Mouse (Mus musculus) frontal cortex, postnatal 25 days (tissue): Measurements from ENCODE around the gene Fancd2.

Experiments used
- DNase-seq, 2 experiments: peaks; one replicate each; pipeline ENCODE4 v3.0.0; 2022; ENCODE audit warnings: low spot score in 2 of 2

Gene Fancd2

DNA sequence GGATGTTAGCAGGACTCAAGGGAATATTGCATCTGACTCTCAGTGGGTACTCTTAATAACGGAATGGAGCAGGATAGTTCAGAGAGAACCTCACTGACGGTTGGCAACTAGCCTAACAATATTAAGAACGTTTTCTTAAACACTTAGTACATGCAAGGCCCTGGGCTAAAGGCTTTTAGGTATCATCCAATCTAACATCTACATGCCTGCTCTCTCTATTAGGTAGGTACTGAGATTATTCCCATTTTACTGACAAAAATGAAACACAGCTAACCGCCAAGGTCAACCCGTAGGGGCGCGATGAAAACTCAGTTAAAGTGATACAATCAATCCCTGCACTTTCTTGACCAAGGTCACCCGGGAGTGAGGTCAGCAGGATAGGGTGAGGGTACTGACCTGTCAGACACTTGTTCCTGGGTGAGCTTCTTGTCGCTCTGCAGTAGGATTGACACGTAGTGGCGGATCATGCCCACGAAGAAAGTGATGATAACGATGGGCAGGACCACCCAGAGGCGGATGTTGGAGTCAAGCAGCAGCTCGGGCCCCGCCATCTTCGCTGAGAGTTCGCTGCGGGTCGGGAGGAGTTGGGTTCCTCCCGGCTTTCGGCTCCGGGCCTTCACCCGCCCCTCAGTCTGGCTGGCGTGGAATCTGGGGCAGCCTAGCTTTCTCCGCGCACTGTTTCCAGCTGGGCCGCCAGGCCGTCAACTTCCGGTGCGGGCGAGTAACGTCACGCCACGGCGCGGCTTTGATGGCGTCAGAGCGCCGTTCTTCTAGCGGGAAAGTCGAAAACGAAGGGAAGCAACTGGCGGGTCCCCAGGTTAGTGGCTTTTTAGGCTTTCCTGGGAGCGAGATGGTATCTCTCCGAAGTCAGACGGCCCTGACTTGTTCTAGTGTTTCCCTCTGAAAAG, at the start of gene Fancd2, which contains the start of gene Emc3:
TSS of gene Fancd2 (plus strand) at position 751 of the 908 bp plus-strand sequence.
TSS of gene Emc3 (minus strand) at position 721 of the 908 bp plus-strand sequence.
- DNase-seq, result peak; percentile 89 to 91

GRCm38 (mm10) chr6:113482477-113483099, 48.9 kb upstream of the Fancd2 start:
- DNase-seq, result peak in 1 of 2 experiments; percentile 37

GRCm38 (mm10) chr6:113483100-113483615, 48.3 kb upstream of the Fancd2 start, which contains the start of gene Creld1:
Gene Creld1, plus strand, starts transcription at chr6:113483297.
- peak; percentile 84 to 87 for DNase-seq

DNA sequence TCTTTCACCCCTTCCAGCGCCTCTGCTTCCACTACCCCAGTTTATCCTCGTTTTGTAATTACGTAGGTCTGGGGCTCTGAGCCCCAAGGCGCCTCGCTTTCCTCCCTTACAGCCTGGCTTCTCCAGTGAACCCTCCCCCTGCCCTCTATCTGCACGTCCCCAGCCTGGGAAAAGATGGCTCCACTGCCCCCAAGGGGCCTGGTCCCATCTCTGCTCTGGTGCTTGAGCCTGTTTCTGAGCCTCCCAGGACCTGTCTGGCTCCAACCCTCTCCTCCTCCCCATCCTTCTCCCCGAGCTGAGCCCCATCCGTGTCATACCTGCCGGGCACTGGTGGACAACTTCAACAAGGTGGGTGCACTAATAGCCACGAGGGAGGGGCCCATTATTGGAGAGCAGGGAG, 47.8 kb upstream of the Fancd2 start:
- DNase-seq, result no peak

GRCm38 (mm10) chr6:113487125-113487576, 44.3 kb upstream of the Fancd2 start:
- no peak for DNase-seq

- DNase-seq, result no peak
These were observed 42.1 kb upstream of the Fancd2 start for GRCm38 (mm10) chr6:113489410-113489809.

GRCm38 (mm10) chr6:113492101-113492864, 39.2 kb upstream of the Fancd2 start:
- peak in 1 of 2 experiments; percentile 41 for DNase-seq

GRCm38 (mm10) chr6:113494258-113494788, 37.2 kb upstream of the Fancd2 start:
- peak in 1 of 2 experiments; percentile 60 for DNase-seq

- DNase-seq, result no peak
These were observed 36.3 kb upstream of the Fancd2 start for GRCm38 (mm10) chr6:113495071-113495675.

DNA sequence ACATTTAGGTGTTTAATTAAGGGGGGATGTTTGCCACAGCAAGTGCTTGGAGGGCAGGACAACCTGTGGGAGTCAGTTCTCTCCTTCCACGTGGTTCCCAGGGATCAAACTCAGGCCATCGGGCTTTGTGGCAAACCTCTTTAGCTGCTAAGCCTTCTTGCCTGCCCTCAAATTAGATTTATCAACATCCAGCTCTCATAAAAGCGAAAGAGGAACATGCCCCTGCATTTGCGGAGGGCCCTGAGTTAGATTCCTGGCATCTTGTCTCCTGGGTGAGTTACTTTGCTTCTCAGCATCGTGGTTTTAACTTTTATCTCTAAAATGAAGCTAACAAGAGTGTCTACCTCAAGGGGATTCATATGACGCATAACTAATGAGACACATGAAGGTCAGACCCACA, 32.1 kb upstream of the Fancd2 start:
- no peak for DNase-seq

DNA sequence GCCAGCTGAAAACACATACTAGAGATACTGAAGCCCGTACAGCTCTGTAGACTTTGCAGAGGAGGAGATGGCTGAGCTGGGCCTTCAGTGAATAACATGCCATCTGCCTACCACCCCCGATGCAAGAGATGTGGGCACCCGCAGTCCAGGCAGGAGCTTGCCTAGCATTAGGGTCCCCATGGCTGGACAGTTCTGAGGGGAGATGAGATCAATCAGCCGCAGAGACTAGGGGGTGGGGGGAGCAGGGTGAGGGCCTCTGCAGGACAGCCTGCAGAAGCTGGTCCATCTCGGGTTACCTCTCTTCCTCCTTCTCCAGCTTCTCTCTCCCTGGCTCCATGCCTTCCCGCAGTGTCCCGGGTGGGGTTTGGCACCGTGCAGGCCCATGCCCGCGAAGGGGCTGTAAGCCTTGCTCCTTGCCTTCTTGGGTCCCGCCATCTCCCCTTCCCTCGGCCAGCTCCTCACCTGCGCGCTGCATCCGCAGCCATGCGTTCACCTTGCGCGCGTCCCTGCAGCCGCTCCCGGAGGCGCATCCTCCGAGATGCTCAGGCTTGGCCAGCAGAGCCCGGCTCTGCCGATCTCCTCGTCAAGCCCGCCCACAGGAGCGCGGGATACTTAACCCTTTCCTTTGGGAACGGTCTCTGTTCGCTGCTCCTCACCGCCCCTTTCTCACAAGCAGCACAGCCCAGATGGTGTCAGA, 29.9 kb upstream of the Fancd2 start, which contains the start of gene Prrt3:
TSS of gene Prrt3 (minus strand) at position 544 of the 697 bp plus-strand sequence.
- DNase-seq, result peak; percentile 61 to 69

DNA sequence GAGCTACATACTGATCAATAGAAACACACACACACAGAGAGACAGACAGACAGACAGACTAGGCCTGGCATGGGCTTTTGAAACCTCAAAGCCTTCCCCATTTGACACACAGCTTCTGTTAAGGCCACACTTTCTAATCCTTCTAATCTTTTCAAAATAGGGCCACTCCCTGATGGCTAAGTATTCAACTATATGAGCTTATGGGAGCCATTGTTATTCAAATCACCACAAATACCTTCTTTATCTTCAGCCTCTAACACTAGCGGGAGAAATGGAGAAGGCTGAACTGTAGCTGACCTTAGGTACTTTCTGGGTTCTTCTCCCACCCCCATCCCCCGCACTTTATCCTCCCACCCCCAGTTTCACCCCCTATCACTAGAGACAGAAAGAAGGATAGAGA, 28.7 kb upstream of the Fancd2 start:
- DNase-seq, result no peak

DNA sequence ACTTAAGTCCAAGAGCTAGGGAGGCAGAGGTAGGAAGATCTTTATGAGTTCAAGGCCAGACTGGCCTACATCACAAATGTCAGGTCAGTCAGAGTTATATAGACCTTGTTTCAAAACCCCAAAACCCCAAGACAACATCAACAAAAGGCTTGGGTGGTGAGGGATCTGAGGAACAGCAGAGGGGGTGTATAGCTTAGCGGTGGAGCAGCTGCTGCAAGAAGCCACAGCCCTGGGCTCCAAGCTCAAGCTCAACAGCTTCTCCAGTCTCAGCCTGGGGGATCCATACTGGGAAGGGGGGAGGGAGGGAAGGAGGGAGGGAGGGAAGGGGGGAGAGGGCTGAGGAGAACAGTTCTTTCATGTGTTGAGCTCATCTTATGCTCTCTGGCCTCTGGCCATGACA, 25.8 kb upstream of the Fancd2 start:
- DNase-seq, result no peak

DNA sequence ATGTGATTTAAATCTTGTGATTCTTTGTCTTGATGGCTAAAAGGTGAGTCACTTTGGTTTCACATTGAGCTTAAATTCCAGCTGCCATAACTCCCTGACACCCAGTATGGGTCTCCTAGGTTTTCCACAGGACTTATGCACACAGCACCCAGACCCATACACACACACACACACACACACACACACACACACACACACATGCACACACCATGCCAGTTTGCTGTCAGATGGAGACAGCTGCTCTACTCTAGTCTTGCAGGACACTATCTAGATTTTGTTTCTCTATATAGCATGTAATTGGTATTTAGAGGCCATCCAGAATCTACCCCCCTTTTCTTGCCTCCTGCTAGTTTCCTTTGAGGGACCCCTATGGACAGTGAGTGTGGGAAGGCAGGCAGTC, 24.4 kb upstream of the Fancd2 start:
- DNase-seq, result no peak

GRCm38 (mm10) chr6:113508272-113508946, 23.1 kb upstream of the Fancd2 start:
- DNase-seq, result no peak

GRCm38 (mm10) chr6:113508947-113509280, 22.6 kb upstream of the Fancd2 start:
- DNase-seq, result no peak

DNA sequence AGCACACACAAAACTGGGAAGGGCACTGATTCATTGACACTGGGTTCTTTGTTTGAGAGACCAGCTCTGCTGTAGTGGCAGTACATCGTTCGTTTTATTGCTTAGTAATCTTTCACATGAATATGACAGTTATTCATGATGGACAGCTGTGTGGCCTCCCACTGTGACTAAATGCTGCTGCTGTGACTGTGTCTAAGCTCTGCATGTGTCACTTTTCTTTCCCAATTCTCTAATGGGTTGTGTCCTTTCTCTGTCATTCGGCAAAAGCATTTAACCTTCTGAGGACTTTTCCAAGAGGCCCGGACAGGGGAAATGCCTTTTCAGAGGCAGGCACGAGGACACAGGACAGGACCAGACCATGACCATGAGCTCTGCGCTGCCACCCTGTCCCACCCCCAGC, 17.5 kb upstream of the Fancd2 start:
- no peak for DNase-seq

DNA sequence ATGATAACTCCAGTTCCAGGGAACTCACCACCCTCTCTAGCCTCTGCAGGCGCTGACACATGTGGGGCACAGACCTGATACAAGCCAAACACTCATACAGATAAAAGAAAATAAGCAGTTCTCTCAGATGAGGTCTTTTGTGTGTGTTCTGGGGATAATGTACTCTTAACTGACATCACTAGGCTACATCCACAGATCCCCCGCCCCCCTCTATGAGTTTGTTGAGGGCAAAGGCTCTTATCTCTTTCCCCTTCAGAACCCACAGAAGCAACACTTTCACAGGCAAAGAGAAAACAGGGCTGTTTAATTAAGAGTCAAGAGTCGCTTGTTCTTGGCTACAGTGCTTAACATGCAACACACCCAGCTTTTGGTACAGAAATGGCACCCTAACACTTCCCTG, 16.9 kb upstream of the Fancd2 start:
- no peak for DNase-seq

DNA sequence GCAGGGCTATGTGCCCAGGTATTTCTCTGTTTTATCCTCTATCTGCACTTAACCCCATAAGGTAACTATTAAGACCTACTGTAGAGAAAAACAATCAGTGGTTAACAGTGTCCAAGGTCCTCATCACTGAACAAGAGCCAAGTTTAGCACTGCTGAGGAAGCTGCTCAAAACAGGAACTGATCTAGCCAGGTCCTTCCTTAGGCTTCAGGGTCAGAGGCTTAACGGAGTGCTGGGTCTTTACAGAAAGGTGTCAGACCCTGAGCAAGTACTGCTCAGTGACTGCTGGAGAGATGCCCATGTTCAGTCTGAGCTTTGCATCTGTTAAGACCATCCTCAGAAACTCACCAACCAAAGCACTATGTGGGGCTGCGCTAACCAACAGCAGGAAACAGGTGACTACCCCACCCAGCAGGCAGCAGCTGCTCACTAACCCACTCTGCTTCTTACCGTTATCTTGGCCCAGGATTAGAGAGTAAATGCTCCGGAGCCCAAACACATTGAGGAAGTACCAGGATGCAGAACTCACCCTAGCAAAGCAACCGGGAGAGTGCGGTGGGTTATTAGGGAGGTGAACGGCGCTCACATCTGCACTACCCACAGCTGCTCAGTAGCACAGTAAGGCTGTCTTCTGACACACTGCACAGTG, 13.9 kb upstream of the Fancd2 start:
- DNase-seq, result no peak
